Mouse (Mus musculus) heart, postnatal 14 days (tissue): ENCODE data around the gene Oser1. TPM values are rescaled to one million over a fixed set of nuclear protein-coding genes. Genes with fewer than 3 reads are reported as not detected.
"Not testable (repeated sequence)": the region's sequence is repeated elsewhere in the genome, so short reads cannot be mapped to it uniquely, and the experiment has no call there.

Experiments
- DNase-seq, 2 experiments: peaks; one replicate each; pipeline ENCODE4 v3.0.0; 2021 to 2022
- intact Hi-C: fragments of 180-260 bp; cut with DNase I; formaldehyde crosslinking; loops from one replicate; pipeline ENCODE4 v1.15.1; 2025
- long read RNA-seq, 2 experiments: library from polyadenylated mRNA; stranded (forward); transcript quantifications; one replicate each; pipeline ENCODE4 v2.0.0; 2021
- total RNA-seq, 2 experiments: library from RNA; stranded (reverse); gene quantifications; 2 replicates each; pipeline ENCODE4 v1.2.3; 2021

Gene Oser1
- 10 to 100 TPM; 22.3 to 25.3 TPM for total RNA-seq
- long read RNA-seq, experiment 1, transcript Oser1-201 (4 exons, 1,620 nt), result major isoform, 67 of 69 reads
- long read RNA-seq, experiment 1, partial matches to known transcripts, result 1 of 69 reads
- long read RNA-seq, experiment 1, other reads (novel, unspliced or antisense), result 1 of 69 reads
- long read RNA-seq, experiment 2, transcript Oser1-201 (4 exons, 1,620 nt), result major isoform, 36 of 37 reads
- long read RNA-seq, experiment 2, partial matches to known transcripts, result 0 of 37 reads
- long read RNA-seq, experiment 2, other reads (novel, unspliced or antisense), result 1 of 37 reads

GRCm38 (mm10) chr2:163424597-163424996, at the start of gene Oser1:
Oser1 (minus strand) TSS chr2:163424697.
- intact Hi-C loops, result no loop called here
- DNase-seq, result no peak

GRCm38 (mm10) chr2:163472466-163472851, 48.0 kb upstream of the Oser1 start, which contains the start of gene Fitm2:
Fitm2 (minus strand) TSS chr2:163472629.
- intact Hi-C loops, result loop anchor here (1.0 to 2.0 kb wide), 2 partner anchors 18 to 52 kb away; no protein-coding TSS in a partner anchor
- DNase-seq, result peak; percentile 91 to 95

GRCm38 (mm10) chr2:163471710-163472465, 47.4 kb upstream of the Oser1 start:
- peak; percentile 17 to 23 for DNase-seq
- intact Hi-C loops, result loop anchor here (1.0 to 2.0 kb wide), 2 partner anchors 18 to 51 kb away; no protein-coding TSS in a partner anchor

GRCm38 (mm10) chr2:163471136-163471535, 46.6 kb upstream of the Oser1 start:
- intact Hi-C loops, result no loop called here
- peak; percentile 31 to 52 for DNase-seq

- no peak for DNase-seq
- intact Hi-C loops, result no loop called here
Measured at GRCm38 (mm10) chr2:163469711-163470110, 45.2 kb upstream of the Oser1 start.

GRCm38 (mm10) chr2:163468866-163469265, 44.4 kb upstream of the Oser1 start:
- intact Hi-C loops, result no loop called here
- no peak for DNase-seq

GRCm38 (mm10) chr2:163467585-163467984, 43.1 kb upstream of the Oser1 start:
- intact Hi-C loops, result no loop called here
- no peak for DNase-seq

GRCm38 (mm10) chr2:163466771-163467170, 42.3 kb upstream of the Oser1 start:
- DNase-seq, result no peak
- intact Hi-C loops, result no loop called here

- DNase-seq, result peak; percentile 17 to 30
- intact Hi-C loops, result no loop called here
Measured at GRCm38 (mm10) chr2:163464562-163464961, 40.1 kb upstream of the Oser1 start.

- DNase-seq, result peak in 1 of 2 experiments; percentile 26
- intact Hi-C loops, result no loop called here
Measured at GRCm38 (mm10) chr2:163463998-163464397, 39.5 kb upstream of the Oser1 start.

GRCm38 (mm10) chr2:163463251-163463769, 38.8 kb upstream of the Oser1 start:
- intact Hi-C loops, result no loop called here
- no peak for DNase-seq

- intact Hi-C loops, result no loop called here
- no peak for DNase-seq
Measured at GRCm38 (mm10) chr2:163462801-163463200, 38.3 kb upstream of the Oser1 start.

GRCm38 (mm10) chr2:163462386-163462785, 37.9 kb upstream of the Oser1 start:
- no peak for DNase-seq
- intact Hi-C loops, result no loop called here

- intact Hi-C loops, DNase-seq: not testable (repeated sequence)
Measured at GRCm38 (mm10) chr2:163461307-163461706, 36.8 kb upstream of the Oser1 start.

- intact Hi-C loops, result no loop called here
Measured at GRCm38 (mm10) chr2:163460622-163461021, 36.1 kb upstream of the Oser1 start.

GRCm38 (mm10) chr2:163459380-163459779, 34.9 kb upstream of the Oser1 start:
- peak; percentile 30 to 36 for DNase-seq

More at GRCm38 (mm10) chr2:163460622-163461021, 36.1 kb upstream of the Oser1 start:
- no peak for DNase-seq

GRCm38 (mm10) chr2:163458539-163459265, 34.2 kb upstream of the Oser1 start:
- peak in 1 of 2 experiments; percentile 36 for DNase-seq
- intact Hi-C loops, result no loop called here

More at GRCm38 (mm10) chr2:163459380-163459779, 34.9 kb upstream of the Oser1 start:
- intact Hi-C loops, result no loop called here

GRCm38 (mm10) chr2:163453378-163453777, 28.9 kb upstream of the Oser1 start:
- no peak for DNase-seq
- intact Hi-C loops, result no loop called here

- no peak for DNase-seq
- intact Hi-C loops, result no loop called here
Measured at GRCm38 (mm10) chr2:163452738-163453137, 28.2 kb upstream of the Oser1 start.

- intact Hi-C loops, result no loop called here
- no peak for DNase-seq
Measured at GRCm38 (mm10) chr2:163450668-163451295, 26.3 kb upstream of the Oser1 start.
